Mouse (Mus musculus): ENCODE measurements around the gene Parl. TPM values are rescaled to one million over a fixed set of nuclear protein-coding genes. Genes with fewer than 3 reads are reported as not detected.

Parl gene
- polyA plus RNA-seq, 1 experiment = 71.6 TPM

DNA sequence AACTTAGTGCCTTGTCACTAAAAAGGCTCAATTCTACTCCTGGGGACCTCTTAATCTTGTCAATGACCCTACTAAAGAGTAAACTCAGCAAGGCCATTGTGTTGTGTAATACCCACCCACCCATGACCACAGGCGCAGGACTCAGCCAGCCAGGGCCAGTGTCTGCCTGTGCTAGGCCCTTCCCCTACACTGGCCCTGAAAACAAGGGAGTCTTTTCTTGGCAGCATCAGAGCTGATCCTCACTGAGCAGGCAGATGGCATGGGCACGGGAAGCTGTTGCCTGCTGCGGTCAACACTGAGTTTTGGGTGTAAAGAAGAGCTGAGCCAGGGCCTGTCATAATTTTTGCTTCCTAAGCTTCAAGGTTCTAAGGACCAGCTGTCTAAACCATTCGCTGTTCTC is 64.8 kb downstream of the Parl start:
- no peak for DNase-seq (ENCODE audit: low spot score)

DNA sequence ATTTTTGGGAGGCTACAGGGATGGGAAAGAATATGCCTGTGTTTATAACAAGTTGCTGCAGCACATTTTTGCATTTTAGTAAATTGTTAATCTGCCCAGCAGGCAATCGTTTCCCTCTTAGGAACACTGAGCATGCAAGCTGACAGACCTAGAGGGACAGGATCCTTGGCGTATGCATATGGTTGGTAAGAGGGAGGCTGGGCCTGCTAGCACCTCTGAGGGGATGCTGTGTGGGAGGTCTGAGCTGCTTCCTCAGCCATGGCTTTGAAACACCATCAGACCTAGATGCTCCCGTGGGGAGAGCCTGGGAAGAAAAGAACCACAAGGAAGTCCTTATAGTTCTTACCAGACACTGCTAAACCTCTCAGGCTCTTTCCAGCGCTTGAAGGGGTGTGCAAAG is 67.8 kb downstream of the Parl start:
- DNase-seq (ENCODE audit: low spot score) = no peak

Other genes starting within 250 kb of the Parl start
- gene Klhl24, start 204.8 kb downstream of the Parl start, polyA plus RNA-seq (2012; rRNA removed) = 31.8 and 39.7 TPM in 2 replicates
- gene Yeats2, start 161.3 kb downstream of the Parl start, polyA plus RNA-seq (2012; rRNA removed) = 24.2 and 25.0 TPM in 2 replicates
- 0.28 and 0.51 TPM in 2 replicates for gene Map6d1, start 61.0 kb downstream of the Parl start, polyA plus RNA-seq (2012; rRNA removed)
- 0.41 and 0.62 TPM in 2 replicates for gene Cyp2ab1, start 23.0 kb upstream of the Parl start, polyA plus RNA-seq (2012; rRNA removed)
- gene Abcc5, start 124.0 kb upstream of the Parl start, polyA plus RNA-seq (2012; rRNA removed) = 128 and 170 TPM in 2 replicates
- gene Eif2b5, start 196.4 kb upstream of the Parl start, polyA plus RNA-seq (2012; rRNA removed) = 33.2 and 34.2 TPM in 2 replicates
- 22.5 and 38.0 TPM in 2 replicates for gene Dvl3, start 214.6 kb upstream of the Parl start, polyA plus RNA-seq (2012; rRNA removed)
- gene Ap2m1, start 233.1 kb upstream of the Parl start, polyA plus RNA-seq (2012; rRNA removed) = 411 and 488 TPM in 2 replicates
- gene Abcf3, start 246.2 kb upstream of the Parl start, polyA plus RNA-seq (2012; rRNA removed) = 40.8 and 41.5 TPM in 2 replicates

Data from urinary bladder, adult 2 months (tissue).